Mouse (Mus musculus): ENCODE measurements around the gene Arrdc5. TPM values are rescaled to one million over a fixed set of nuclear protein-coding genes. Genes with fewer than 3 reads are reported as not detected.

The Arrdc5 gene
- polyA plus RNA-seq, 1 experiment from 2014 or later: not detected

DNA sequence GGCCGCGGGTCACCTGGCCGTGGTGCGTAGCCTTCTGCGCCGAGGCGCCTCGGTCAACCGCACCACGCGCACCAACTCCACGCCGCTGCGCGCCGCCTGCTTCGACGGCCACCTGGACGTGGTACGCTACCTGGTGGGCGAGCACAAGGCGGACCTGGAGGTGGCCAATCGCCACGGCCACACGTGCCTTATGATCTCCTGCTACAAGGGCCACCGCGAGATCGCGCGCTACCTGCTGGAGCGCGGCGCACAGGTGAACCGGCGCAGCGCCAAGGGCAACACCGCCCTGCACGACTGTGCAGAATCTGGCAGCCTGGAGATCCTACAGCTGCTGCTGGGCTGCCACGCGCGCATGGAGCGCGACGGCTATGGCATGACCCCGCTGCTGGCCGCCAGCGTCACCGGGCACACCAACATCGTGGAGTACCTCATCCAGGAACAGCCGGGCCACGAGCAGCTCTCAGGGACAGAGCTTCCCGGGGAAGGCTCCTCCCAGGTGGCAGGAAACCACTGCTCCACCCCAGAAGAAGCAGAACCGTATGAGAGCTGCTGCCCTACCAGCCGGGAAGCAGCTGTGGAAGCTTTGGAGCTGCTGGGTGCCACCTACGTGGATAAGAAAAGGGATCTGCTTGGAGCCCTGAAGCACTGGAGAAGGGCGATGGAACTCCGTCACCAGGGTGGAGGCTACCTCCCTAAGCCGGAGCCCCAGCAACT, 42.7 kb downstream of the Arrdc5 start:
- Histone ChIP-seq H3K4me3 (ENCODE audit: low read depth, low read length) (peak overlapping the region; percentile 76), H3K9ac (replicated peaks) (peak overlapping the region; percentile 78), H3K36me3 (replicated peaks; ENCODE audit: insufficient read depth, low read length) (peaks cover 24% of the 10 kb centered on the region), H3K27ac (ENCODE audit: low read depth) (peak overlapping the region; percentile 76), H3K4me1 (ENCODE audit: insufficient read depth) (peaks cover 34% of the 10 kb centered on the region), H3K9me3 (ENCODE audit: low read length) (no peaks in the 10 kb centered on the region), H3K27me3 (ENCODE audit: insufficient read depth, low read length) (no peaks in the 10 kb centered on the region), H3K4me2 (ENCODE audit: low read depth, low read length) (peak overlapping the region; percentile 87)
- TF ChIP-seq EP300 (IDR thresholded peaks at IDR 0.05; ENCODE audit: low read depth) (no peak), CTCF (IDR thresholded peaks at IDR 0.05; ENCODE audit: low read depth) (no peak)
- DNase-seq: no peak
- 7% methylated on average over 48 of the region's 58 CpGs for WGBS (ENCODE audit: insufficient replicate concordance)
- ATAC-seq: peak; percentile 4; the same call in 1 of the 2 replicates

DNA sequence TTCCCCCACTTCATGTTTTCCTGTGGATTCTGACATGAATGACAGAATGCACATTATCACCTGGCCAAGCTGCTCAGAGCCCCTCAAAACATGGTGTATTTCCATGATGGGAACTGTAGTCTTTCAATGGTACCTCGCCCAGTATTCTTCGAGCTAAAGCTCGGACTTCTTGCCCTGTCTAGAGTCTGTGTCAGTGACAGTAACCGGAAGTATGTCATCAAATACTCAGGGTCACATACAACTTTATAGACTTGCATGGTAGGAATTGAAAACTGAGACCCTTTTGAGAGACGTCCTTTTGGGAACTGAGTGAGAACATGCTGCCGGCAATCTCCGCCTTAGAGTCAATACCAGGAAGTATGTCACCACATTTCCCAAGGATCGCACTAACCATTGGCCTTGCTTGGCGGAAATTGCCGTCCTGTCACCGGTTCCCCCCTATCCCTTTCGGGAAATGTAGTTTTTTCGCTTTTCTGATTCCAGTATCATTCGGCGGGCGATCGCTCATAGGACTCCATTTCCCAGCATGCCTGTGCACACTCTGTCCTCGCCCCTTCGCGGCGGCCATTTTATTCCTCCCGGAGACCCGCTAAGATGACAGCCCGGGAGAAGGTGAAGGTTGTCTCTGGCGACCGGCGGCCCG, 43.7 kb downstream of the Arrdc5 start, which contains the start of gene Fem1a:
Fem1a (plus strand) TSS at position 572 of the 643 bp plus-strand sequence.
- H3K36me3 ChIP-seq (replicated peaks; ENCODE audit: insufficient read depth, low read length): peaks cover 19% of the 10 kb centered on the region
- H3K4me1 ChIP-seq (ENCODE audit: insufficient read depth): peaks cover 35% of the 10 kb centered on the region
- DNase-seq (peak; percentile 91), ATAC-seq (peak; percentile 89)
- H3K9me3 ChIP-seq (ENCODE audit: low read length): no peaks in the 10 kb centered on the region
- no peaks in the 10 kb centered on the region for H3K27me3 ChIP-seq (ENCODE audit: insufficient read depth, low read length)
- WGBS (ENCODE audit: insufficient replicate concordance): under 1% methylated on average over 28 of the region's 28 CpGs
- H3K27ac ChIP-seq (ENCODE audit: low read depth): peak within 1 kb of the TSS; percentile 96
- peak within 1 kb of the TSS; percentile 87 for H3K4me2 ChIP-seq (ENCODE audit: low read depth, low read length)
- TF ChIP-seq EP300 (IDR thresholded peaks at IDR 0.05; ENCODE audit: low read depth) (0 out of 2 replicates have a peak, but pooled peaks have one; percentile 39), CTCF (IDR thresholded peaks at IDR 0.05; ENCODE audit: low read depth) (no peak)
- peak within 1 kb of the TSS; percentile 76 for H3K4me3 ChIP-seq (ENCODE audit: low read depth, low read length)
- peak within 1 kb of the TSS; percentile 78 for H3K9ac ChIP-seq (replicated peaks)

DNA sequence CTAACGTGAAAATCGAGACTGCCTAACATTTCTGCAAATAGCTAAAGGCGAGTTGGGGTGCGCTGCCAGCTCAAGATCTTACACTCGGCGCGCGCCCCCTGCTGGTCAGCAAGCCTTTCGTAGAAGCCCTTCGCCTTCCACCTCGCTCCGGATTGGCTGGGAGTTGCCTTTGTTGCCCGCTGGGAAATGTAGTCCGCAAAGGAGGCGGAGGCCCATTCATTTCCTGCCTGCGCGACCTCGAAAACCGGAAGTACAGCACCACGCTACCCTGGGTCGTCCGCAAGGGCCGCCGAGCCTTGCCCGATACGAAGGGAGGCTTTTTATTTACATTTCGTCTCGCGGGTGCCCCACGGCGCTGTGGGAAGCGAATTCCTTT, 44.2 kb downstream of the Arrdc5 start:
- Histone ChIP-seq H3K36me3 (replicated peaks; ENCODE audit: insufficient read depth, low read length) (peaks cover 14% of the 10 kb centered on the region), H3K27ac (ENCODE audit: low read depth) (peak overlapping the region; percentile 96), H3K27me3 (ENCODE audit: insufficient read depth, low read length) (no peaks in the 10 kb centered on the region), H3K4me1 (ENCODE audit: insufficient read depth) (peaks cover 35% of the 10 kb centered on the region), H3K9me3 (ENCODE audit: low read length) (no peaks in the 10 kb centered on the region), H3K4me3 (ENCODE audit: low read depth, low read length) (peak overlapping the region; percentile 76), H3K4me2 (ENCODE audit: low read depth, low read length) (peak overlapping the region; percentile 87), H3K9ac (replicated peaks) (peak overlapping the region; percentile 56)
- 2% methylated on average over 32 of the region's 32 CpGs for WGBS (ENCODE audit: insufficient replicate concordance)
- peak; percentile 99 for DNase-seq
- TF ChIP-seq EP300 (IDR thresholded peaks at IDR 0.05; ENCODE audit: low read depth) (no peak), CTCF (IDR thresholded peaks at IDR 0.05; ENCODE audit: low read depth) (peak; percentile 99)
- peak; percentile 88 for ATAC-seq

- Histone ChIP-seq H3K27ac (ENCODE audit: low read depth) (no peak overlapping the region), H3K4me2 (ENCODE audit: low read depth, low read length) (peak overlapping the region; percentile 87), H3K27me3 (ENCODE audit: insufficient read depth, low read length) (no peaks in the 10 kb centered on the region), H3K4me1 (ENCODE audit: insufficient read depth) (peaks cover 31% of the 10 kb centered on the region), H3K9me3 (ENCODE audit: low read length) (no peaks in the 10 kb centered on the region), H3K4me3 (ENCODE audit: low read depth, low read length) (0 out of 2 replicates have a peak overlapping the region, but pooled peaks have one; percentile 19), H3K36me3 (replicated peaks; ENCODE audit: insufficient read depth, low read length) (peaks cover 10% of the 10 kb centered on the region), H3K9ac (replicated peaks) (0 out of 2 replicates have a peak overlapping the region, but pooled peaks have one; percentile 16)
- 16% methylated on average over 9 of the region's 9 CpGs for WGBS (ENCODE audit: insufficient replicate concordance)
- peak; percentile 41 for DNase-seq
- TF ChIP-seq CTCF (IDR thresholded peaks at IDR 0.05; ENCODE audit: low read depth) (no peak), EP300 (IDR thresholded peaks at IDR 0.05; ENCODE audit: low read depth) (no peak)
- no peak for ATAC-seq
These were observed 44.7 kb downstream of the Arrdc5 start for GRCm38 (mm10) chr17:56255429-56255828.

DNA sequence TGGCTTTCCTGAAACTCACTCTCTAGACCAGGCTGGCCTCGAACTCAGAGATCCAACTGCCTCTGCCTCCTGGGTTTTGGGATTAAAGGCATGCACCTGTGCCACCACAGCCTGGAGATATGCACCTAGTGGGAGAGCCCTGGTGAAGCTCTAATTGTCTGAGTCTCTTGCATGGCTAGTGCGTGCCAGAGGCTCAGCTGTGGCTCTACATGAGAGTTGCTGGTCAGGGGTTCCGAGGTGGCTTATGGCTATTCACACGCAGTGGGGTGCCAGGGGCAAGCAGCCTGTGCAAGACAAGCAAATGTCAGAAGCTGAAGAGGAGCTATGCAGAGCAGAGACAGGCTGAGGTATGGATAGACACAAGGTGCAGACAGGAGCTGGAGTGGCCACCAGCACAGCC, 45.4 kb downstream of the Arrdc5 start:
- H3K9ac ChIP-seq (replicated peaks): no peak overlapping the region
- no peak overlapping the region for H3K4me3 ChIP-seq (ENCODE audit: low read depth, low read length)
- DNase-seq (no peak), ATAC-seq (no peak)
- no peak overlapping the region for H3K27ac ChIP-seq (ENCODE audit: low read depth)
- no peak for TF ChIP-seq EP300 (IDR thresholded peaks at IDR 0.05; ENCODE audit: low read depth)
- TF ChIP-seq CTCF (IDR thresholded peaks at IDR 0.05; ENCODE audit: low read depth): no peak
- H3K4me1 ChIP-seq (ENCODE audit: insufficient read depth): peaks cover 24% of the 10 kb centered on the region
- H3K4me2 ChIP-seq (ENCODE audit: low read depth, low read length): no peak overlapping the region
- no peaks in the 10 kb centered on the region for H3K27me3 ChIP-seq (ENCODE audit: insufficient read depth, low read length)
- H3K36me3 ChIP-seq (replicated peaks; ENCODE audit: insufficient read depth, low read length): peaks cover 3% of the 10 kb centered on the region
- H3K9me3 ChIP-seq (ENCODE audit: low read length): no peaks in the 10 kb centered on the region
- WGBS (ENCODE audit: insufficient replicate concordance): 78% methylated on average over 4 of the region's 4 CpGs

DNA sequence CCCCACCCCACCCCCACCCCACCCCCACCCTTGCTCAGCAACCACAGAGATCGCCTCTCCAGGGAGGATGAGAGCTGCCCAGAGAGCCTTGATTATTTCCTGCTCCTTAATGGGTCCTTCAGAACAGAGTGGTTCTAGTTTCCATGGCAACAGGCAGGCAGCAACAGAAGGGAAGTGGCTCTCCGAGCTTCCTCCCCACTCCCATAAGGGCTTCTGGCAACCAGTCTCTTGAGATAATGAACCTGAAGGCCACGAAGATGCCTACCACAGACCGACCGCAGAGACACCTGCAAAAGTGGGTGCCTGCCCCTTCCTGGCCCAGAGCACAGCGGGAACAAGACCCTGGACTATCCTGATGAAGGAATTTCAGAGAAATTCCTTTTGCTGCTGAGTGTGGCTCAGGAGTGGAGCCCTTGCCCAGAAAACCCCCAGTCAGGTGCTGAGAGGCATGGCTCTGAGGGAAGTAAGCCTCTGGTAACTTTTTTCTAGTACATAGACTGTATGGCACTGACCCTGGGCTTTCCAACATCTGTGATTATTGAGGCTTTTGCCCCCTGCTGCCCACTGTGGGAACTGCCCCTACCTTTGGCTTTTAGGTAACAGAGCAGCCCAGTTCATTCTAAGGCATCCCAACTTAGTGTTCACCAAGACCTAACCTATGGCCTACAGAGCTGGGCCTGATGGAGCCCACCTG, 48.8 kb downstream of the Arrdc5 start:
- ATAC-seq: no peak
- DNase-seq: peak; percentile 79
- Histone ChIP-seq H3K4me3 (ENCODE audit: low read depth, low read length) (no peak overlapping the region), H3K36me3 (replicated peaks; ENCODE audit: insufficient read depth, low read length) (no peaks in the 10 kb centered on the region), H3K9ac (replicated peaks) (no peak overlapping the region), H3K4me2 (ENCODE audit: low read depth, low read length) (no peak overlapping the region), H3K4me1 (ENCODE audit: insufficient read depth) (peaks cover 6% of the 10 kb centered on the region), H3K9me3 (ENCODE audit: low read length) (no peaks in the 10 kb centered on the region), H3K27ac (ENCODE audit: low read depth) (no peak overlapping the region), H3K27me3 (ENCODE audit: insufficient read depth, low read length) (no peaks in the 10 kb centered on the region)
- 15% methylated on average over 6 of the region's 6 CpGs for whole genome bisulfite sequencing (ENCODE audit: insufficient replicate concordance)
- TF ChIP-seq EP300 (IDR thresholded peaks at IDR 0.05; ENCODE audit: low read depth) (no peak), CTCF (IDR thresholded peaks at IDR 0.05; ENCODE audit: low read depth) (peak; percentile 84)
